Mouse (Mus musculus) olfactory bulb, adult 2 months (tissue): Measurements from ENCODE around the gene Dhrs1.

ENCODE experiments used
- CTCF ChIP-seq: fragments of 200-500 bp; IDR thresholded peaks from 2 replicates; pipeline ENCODE4 v1.5.1; 2012; ENCODE audit warnings: low read depth, mild to moderate bottlenecking, low read length, moderate library complexity; ENCODE audit not compliant: insufficient read depth
- POLR2A ChIP-seq: fragments of 200-500 bp; IDR thresholded peaks from 2 replicates; pipeline ENCODE4 v1.6.1; 2012; ENCODE audit warnings: mild to moderate bottlenecking, low read depth, low read length, moderate library complexity; ENCODE audit not compliant: insufficient read depth

DNA sequence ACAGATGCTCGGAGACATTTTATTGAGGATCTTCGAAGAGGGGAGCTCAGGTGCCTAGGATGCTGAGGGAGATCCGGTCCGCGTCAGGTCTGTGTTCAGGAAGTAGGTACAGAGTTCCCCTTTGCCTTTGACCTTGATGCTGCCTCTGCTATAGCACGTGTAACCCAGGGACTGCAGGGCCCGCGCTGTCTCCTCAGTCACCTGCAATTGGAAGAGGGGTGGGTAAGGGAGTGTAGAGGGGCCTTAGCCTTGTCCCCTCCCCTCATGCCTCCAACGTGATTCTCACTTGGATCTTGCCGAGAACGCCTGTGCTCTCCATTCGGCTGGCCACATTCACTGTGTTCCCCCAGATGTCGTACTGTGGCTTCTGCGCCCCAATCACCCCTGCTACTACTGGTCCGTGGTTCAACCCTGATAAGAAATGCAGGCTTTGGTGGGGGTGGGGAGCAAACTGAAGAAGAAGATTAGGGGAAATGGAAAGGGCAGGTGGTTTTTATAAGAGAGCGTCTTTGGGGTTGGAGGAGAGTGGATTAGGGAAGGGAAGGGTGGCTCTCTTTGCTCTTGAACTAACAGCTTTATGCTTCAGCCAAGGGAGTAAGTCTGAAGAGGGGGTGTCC, 23.7 kb upstream of the Dhrs1 start:
- no peak for TF ChIP-seq CTCF
- TF ChIP-seq POLR2A, result no peak
